Mouse (Mus musculus): ENCODE results near the gene Itpr2.

DNA sequence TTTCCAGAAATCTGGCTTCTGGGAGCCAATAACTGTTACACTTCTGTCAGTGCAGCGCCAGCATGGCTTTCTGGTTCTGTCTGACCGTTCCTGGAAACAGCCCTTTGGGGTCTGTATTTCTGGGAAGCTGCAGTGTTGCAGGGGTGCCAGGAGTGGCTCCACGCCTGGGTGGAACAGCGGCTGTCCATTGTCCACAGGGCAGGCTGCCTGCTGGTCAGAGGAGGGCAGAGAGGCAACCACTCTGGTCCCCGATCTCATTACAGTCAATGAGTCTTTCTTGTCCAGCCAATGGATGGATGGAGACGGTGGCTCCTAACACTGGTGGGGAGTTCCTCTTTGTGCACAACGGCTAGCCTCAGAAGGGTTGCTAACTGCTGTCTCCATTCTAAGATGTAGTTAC lies 150.2 kb downstream of the Itpr2 start:
- TF ChIP-seq CTCF (IDR thresholded peaks at IDR 0.05; ENCODE audit: extremely low read depth, insufficient read depth, insufficient read length, insufficient replicate concordance) (no peak), POLR2A (IDR thresholded peaks at IDR 0.05; ENCODE audit: low read depth, low read length) (no peak)
